Mouse (Mus musculus): ENCODE data around the gene Dennd1c.

DNA sequence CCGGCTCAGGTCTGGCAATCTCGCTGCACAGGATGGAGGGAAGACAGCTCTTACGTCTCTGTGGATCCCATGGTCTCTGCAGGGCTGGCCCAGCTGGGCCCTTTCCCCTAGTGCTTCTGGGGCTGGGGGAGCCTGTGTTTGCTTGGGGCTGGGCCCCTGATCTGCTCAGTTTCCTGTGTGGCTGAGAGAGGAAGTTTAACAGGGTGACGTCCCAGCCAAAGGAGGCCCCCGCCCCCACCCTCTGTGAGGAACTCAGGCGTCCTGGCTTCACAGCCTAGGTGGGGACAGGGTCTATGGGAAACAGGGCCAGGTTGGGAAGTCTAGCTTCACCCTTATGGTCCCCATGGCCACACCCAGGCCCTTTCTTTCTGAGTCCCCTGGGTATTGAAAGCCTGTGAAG, at the start of gene Dennd1c:
- TF ChIP-seq CHD2 (IDR thresholded peaks at IDR 0.05; ENCODE audit: low read depth, low read length) (no peak), ZC3H11A (IDR thresholded peaks at IDR 0.05; ENCODE audit: borderline replicate concordance, low read depth, low read length) (no peak), ZNF384 (IDR thresholded peaks at IDR 0.05; ENCODE audit: low read depth, low read length) (no peak), HCFC1 (IDR thresholded peaks at IDR 0.05; ENCODE audit: borderline replicate concordance, insufficient read depth, low read length) (no peak), MAFK (IDR thresholded peaks at IDR 0.05; ENCODE audit: insufficient read depth, low read depth, low read length) (no peak)

Measured in ES-E14 (cell line).